Mouse (Mus musculus): Measurements from ENCODE around the gene Vgll4.

Gene Vgll4

GRCm38 (mm10) chr6:114936941-114937313 lies 32.9 kb downstream of the Vgll4 start:
- DNase-seq (ENCODE audit: low spot score), result no peak

- peak; percentile 70 for DNase-seq (ENCODE audit: low spot score)
Observed at GRCm38 (mm10) chr6:114936297-114936940, 33.4 kb downstream of the Vgll4 start.

- no peak for DNase-seq (ENCODE audit: low spot score)
Observed at GRCm38 (mm10) chr6:114935362-114935761, 34.4 kb downstream of the Vgll4 start.

- no peak for DNase-seq (ENCODE audit: low spot score)
Observed at GRCm38 (mm10) chr6:114934045-114934444, 35.7 kb downstream of the Vgll4 start.

- no peak for DNase-seq (ENCODE audit: low spot score)
Observed at GRCm38 (mm10) chr6:114932991-114933392, 36.8 kb downstream of the Vgll4 start.

GRCm38 (mm10) chr6:114932116-114932500 lies 37.7 kb downstream of the Vgll4 start:
- DNase-seq (ENCODE audit: low spot score), result no peak

- no peak for DNase-seq (ENCODE audit: low spot score)
Observed at GRCm38 (mm10) chr6:114931212-114932115, 38.3 kb downstream of the Vgll4 start.

- DNase-seq (ENCODE audit: low spot score), result no peak
Observed at GRCm38 (mm10) chr6:114930646-114931045, 39.1 kb downstream of the Vgll4 start.

GRCm38 (mm10) chr6:114930038-114930591 lies 39.7 kb downstream of the Vgll4 start:
- peak; percentile 61 for DNase-seq (ENCODE audit: low spot score)

- no peak for DNase-seq (ENCODE audit: low spot score)
Observed at GRCm38 (mm10) chr6:114929346-114929745, 40.4 kb downstream of the Vgll4 start.

GRCm38 (mm10) chr6:114928462-114928861 lies 41.3 kb downstream of the Vgll4 start:
- peak; percentile 71 for DNase-seq (ENCODE audit: low spot score)

GRCm38 (mm10) chr6:114927400-114927799 lies 42.4 kb downstream of the Vgll4 start:
- no peak for DNase-seq (ENCODE audit: low spot score)

- peak; percentile 66 for DNase-seq (ENCODE audit: low spot score)
Observed at GRCm38 (mm10) chr6:114926369-114927157, 43.2 kb downstream of the Vgll4 start.

- DNase-seq (ENCODE audit: low spot score), result no peak
Observed at GRCm38 (mm10) chr6:114925196-114925595, 44.6 kb downstream of the Vgll4 start.

GRCm38 (mm10) chr6:114922355-114923096 lies 47.3 kb downstream of the Vgll4 start:
- peak; percentile 46 for DNase-seq (ENCODE audit: low spot score)

- peak; percentile 87 for DNase-seq (ENCODE audit: low spot score)
Observed at GRCm38 (mm10) chr6:114921632-114922354, 48.0 kb downstream of the Vgll4 start.

- DNase-seq (ENCODE audit: low spot score), result peak; percentile 81
Observed at GRCm38 (mm10) chr6:114920523-114921445, 49.0 kb downstream of the Vgll4 start.

GRCm38 (mm10) chr6:114919670-114920313 lies 50.0 kb downstream of the Vgll4 start:
- DNase-seq (ENCODE audit: low spot score), result no peak

- DNase-seq (ENCODE audit: low spot score), result no peak
Observed at GRCm38 (mm10) chr6:114918994-114919393, 50.8 kb downstream of the Vgll4 start.

Data from T-cell, adult 2 months (primary cell).